Mouse (Mus musculus) heart, postnatal 0 days (tissue): ENCODE data around the gene Tnip3.

ENCODE experiments used
- CTCF ChIP-seq: IDR thresholded peaks from 2 replicates; pipeline ENCODE4 v1.5.1; 2016; ENCODE audit warnings: antibody characterized with exemption, control low read depth, low read depth
- EP300 ChIP-seq: IDR thresholded peaks from 2 replicates; pipeline ENCODE4 v1.6.1; 2016; ENCODE audit warnings: antibody characterized with exemption, low read depth

DNA sequence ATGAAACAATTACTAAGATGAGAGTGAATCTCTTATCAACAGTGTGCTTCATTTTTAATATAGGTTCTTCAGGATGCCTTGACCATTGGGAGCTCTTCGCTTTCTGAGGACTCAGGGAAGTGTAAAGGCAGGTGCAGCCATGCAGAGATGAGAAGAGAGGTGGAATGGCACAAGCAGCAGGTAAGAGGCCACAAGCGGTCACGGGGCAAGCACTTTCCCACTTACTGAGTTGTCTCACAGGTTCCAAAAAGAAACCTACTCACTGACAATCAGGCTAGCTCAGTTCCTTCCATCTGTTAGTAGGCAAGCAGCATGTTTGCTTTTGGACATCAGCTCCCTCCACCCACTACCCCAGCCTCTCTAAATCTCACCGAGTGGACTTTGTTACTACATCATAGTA, 80.7 kb downstream of the Tnip3 start:
- no peak for TF ChIP-seq CTCF
- TF ChIP-seq EP300, result no peak
